Mouse (Mus musculus): ENCODE results near the gene Gm49366. TPM values are rescaled to one million over a fixed set of nuclear protein-coding genes. Genes with fewer than 3 reads are reported as not detected.
"Not testable (repeated sequence)": the region's sequence is repeated elsewhere in the genome, so short reads cannot be mapped to it uniquely, and the experiment has no call there.

The Gm49366 gene
- polyA plus RNA-seq, 1 experiment from 2014 or later, result not detected

DNA sequence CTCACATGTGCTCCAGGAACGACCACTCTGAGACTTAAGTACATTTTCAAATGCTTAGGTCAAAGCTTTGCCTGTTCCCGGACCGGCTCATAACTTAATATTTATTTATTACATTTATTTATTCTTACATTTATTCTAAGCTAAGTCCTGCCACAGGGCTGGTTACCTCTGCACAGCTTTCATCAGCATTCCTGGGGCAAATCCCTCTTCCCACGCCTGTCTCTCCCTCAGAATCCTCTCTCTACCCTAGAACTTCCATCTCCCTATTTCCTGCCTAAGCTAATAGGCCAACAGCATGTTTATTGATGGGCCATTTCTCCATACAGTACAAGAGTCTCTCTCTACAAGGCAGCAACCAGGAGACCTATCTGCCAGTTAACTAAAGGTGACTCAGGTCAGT is 29.0 kb downstream of the Gm49366 start:
- Histone ChIP-seq H3K36me3 (no peaks in the 10 kb centered on the region), H3K9me3 (replicated peaks) (no peaks in the 10 kb centered on the region), H3K27me3 (ENCODE audit: low read depth, poor library complexity, severe bottlenecking) (peaks cover 53% of the 10 kb centered on the region), H3K4me3 (no peak overlapping the region), H3K27ac (no peak overlapping the region), H3K4me1 (peaks cover 3% of the 10 kb centered on the region; the same call in 1 of the 2 replicates)
- WGBS, result 80% methylated on average over 4 of the region's 4 CpGs
- DNase-seq (ENCODE audit: low spot score), result no peak

DNA sequence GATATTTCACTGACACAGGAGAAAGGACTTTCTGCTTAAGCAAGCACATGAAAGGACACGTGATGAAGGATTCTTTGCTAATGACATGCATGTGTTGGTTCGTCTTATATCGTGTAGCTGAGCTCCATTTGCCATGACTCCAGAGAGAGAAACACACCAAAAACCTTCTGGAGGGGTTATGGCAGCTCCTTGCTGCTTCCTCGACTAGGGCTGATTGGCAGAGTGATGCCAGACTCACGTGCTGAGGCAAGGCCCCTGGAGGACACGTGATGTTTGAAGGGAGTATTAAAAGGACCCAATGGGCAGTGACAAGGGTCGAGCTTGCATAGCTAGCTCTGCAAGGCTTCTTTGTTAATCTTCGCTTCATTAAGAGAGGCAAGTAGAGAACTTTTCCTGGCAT is 29.6 kb downstream of the Gm49366 start:
- H3K4me3 ChIP-seq, result no peak overlapping the region
- no peaks in the 10 kb centered on the region for H3K9me3 ChIP-seq (replicated peaks)
- WGBS, result 71% methylated on average over 8 of the region's 8 CpGs

DNA sequence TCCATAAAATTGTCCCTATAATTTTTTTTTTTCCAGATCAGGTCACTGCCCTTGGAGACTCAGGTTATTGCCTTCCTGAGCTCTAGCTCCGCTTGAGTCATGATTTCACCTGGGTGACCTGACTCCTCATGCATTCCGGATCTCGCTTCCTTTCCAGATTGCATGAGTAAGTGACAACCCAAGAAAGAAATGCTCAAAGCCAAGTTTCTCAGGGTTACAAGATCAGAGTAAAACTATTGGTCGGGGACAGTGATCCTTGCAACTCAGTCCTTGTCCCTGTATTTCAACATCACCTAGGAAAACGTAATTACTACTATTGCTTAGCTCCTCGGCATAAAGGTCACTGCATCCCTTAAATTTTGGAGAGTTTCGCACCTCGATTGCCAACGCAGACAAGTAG is 30.3 kb downstream of the Gm49366 start, which contains the start of gene Acot5:
Gene Acot5, plus strand, starts transcription at position 340 of the 400 bp plus-strand sequence.
- H3K4me1 ChIP-seq, result peaks cover 3% of the 10 kb centered on the region; the same call in 1 of the 2 replicates
- H3K4me3 ChIP-seq, result peak within 1 kb of the TSS; percentile 47
- H3K9me3 ChIP-seq (replicated peaks), result no peaks in the 10 kb centered on the region
- 52% methylated on average over 9 of the region's 9 CpGs for WGBS
- no peaks in the 10 kb centered on the region for H3K36me3 ChIP-seq
- H3K27me3 ChIP-seq (ENCODE audit: low read depth, poor library complexity, severe bottlenecking), result peaks cover 53% of the 10 kb centered on the region
- DNase-seq (ENCODE audit: low spot score), result peak; percentile 33
- H3K27ac ChIP-seq, result no peak within 1 kb of the TSS

More for the DNA sequence above, 29.6 kb downstream of the Gm49366 start:
- no peaks in the 10 kb centered on the region for H3K36me3 ChIP-seq
- H3K27me3 ChIP-seq (ENCODE audit: low read depth, poor library complexity, severe bottlenecking), result peaks cover 53% of the 10 kb centered on the region
- H3K4me1 ChIP-seq, result peaks cover 3% of the 10 kb centered on the region; the same call in 1 of the 2 replicates
- H3K27ac ChIP-seq, result no peak overlapping the region
- peak; percentile 30 for DNase-seq (ENCODE audit: low spot score)

DNA sequence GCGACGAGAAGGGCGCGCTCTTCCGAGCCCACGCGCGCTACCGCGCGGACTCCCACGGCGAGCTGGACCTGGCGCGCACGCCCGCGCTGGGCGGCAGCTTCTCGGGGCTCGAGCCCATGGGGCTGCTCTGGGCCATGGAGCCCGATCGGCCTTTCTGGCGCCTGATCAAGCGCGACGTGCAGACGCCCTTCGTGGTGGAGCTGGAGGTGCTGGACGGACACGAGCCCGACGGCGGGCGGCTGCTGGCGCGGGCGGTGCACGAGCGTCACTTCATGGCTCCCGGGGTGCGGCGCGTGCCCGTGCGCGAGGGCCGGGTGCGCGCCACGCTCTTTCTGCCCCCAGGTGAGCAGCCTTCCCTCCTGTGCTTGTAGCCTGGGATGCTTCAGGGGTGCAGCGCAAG is 30.8 kb downstream of the Gm49366 start:
- peak; percentile 42 for DNase-seq (ENCODE audit: low spot score)
- 2% methylated on average over 49 of the region's 52 CpGs for WGBS

DNA sequence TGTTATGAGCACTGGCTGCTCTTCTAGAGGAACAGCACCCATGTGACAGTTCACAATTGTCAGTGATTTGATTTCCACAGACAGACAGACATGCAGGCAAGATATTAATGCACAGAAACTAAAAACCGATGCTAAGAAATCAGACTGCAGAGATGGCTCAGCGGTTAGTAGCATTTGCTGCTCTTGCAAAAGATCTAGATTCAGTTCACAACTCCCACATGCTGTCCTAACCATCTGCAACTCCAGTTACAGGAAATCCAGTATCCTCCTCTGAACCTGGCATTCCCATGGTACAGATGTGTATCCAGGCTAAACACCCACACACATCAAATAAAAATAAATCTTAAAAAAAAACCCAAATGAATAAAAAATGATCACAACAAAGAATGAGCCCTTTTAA is 33.0 kb downstream of the Gm49366 start:
- H3K27ac ChIP-seq, result no peak overlapping the region
- 90% methylated on average over 2 of the region's 2 CpGs for WGBS
- no peak for DNase-seq (ENCODE audit: low spot score)
- peaks cover 3% of the 10 kb centered on the region; the same call in 1 of the 2 replicates for H3K4me1 ChIP-seq
- peaks cover 50% of the 10 kb centered on the region for H3K27me3 ChIP-seq (ENCODE audit: low read depth, poor library complexity, severe bottlenecking)
- H3K9me3 ChIP-seq (replicated peaks), result no peaks in the 10 kb centered on the region
- no peak overlapping the region for H3K4me3 ChIP-seq
- no peaks in the 10 kb centered on the region for H3K36me3 ChIP-seq

More for the DNA sequence above, 30.8 kb downstream of the Gm49366 start:
- not testable (repeated sequence) for H3K4me1 ChIP-seq; H3K36me3 ChIP-seq; H3K27ac ChIP-seq; H3K9me3 ChIP-seq (replicated peaks)
- Histone ChIP-seq H3K4me3 (peak overlapping the region; percentile 47), H3K27me3 (ENCODE audit: low read depth, poor library complexity, severe bottlenecking) (peaks cover 53% of the 10 kb centered on the region)

DNA sequence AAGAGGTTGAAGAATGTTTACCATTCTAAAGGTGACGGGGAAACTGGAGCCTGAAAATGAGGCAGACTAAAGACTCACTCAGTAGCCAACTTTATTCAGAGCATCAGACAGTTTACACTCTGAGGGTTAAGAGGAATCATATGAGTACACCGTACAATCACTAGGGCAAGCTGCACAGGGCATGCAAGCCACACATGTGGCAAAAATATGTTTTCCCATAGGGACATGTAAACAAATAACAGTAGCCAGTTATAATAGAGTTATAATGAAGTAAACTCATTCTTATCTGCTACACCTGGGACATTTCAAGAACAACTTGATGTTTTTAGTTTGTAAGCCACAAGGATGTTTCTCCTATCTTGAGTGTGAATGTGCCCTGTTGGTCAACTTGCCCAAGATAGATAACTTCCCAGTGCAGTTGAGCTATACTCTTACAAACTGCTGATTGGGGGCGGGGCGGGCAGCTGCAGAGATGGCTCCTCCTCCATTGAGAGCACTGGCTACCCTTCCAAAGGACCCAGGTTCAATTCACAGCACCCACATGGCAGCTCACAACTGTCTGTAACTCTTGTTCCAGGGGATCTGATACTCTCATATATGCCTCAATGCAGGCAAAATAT is 38.7 kb downstream of the Gm49366 start:
- Histone ChIP-seq H3K4me3 (no peak overlapping the region), H3K27ac (no peak overlapping the region), H3K4me1 (no peaks in the 10 kb centered on the region), H3K27me3 (ENCODE audit: low read depth, poor library complexity, severe bottlenecking) (no peaks in the 10 kb centered on the region), H3K9me3 (replicated peaks) (no peaks in the 10 kb centered on the region), H3K36me3 (no peaks in the 10 kb centered on the region)
- 90% methylated on average over 4 of the region's 4 CpGs for WGBS
- DNase-seq (ENCODE audit: low spot score), result no peak

DNA sequence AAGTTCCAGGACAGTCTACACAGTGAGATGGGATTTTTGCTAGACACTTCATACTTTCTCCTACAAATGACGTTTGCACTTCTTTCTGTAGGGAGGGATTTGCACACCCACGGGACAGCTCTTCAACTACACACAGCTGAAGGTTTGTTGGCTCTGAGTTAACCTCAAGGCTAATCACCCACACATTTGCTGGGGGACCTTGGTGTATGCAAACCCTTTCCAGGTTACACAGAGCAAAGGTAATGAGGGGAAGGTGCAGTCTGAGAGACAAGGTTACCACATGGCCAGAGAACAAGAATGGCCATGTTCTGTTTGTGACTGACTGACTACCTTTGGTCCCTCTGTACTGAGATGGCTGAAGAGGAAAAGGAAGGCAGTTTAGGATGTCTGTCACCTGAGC is 45.1 kb downstream of the Gm49366 start:
- 85% methylated on average over 2 of the region's 2 CpGs for WGBS
- H3K9me3 ChIP-seq (replicated peaks), result no peaks in the 10 kb centered on the region
- no peak overlapping the region for H3K27ac ChIP-seq

DNA sequence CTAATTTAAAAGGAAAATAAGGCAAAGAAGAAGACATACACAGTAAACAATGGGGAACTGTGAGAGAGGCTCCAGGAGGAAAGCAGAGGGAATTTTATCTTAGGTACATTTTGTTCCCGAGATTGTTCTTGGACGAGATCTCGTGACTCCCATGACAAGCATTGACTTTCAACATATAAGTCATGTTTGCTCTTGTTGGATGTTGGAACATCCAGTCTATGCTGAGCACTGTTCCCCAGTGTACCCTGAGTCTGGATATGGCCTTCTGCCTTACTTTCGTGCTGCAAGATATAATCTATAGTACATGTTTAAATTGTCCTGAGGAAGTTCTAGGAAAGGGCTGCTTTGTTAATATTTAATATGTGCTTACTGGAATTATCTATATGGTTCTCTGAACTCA is 45.8 kb downstream of the Gm49366 start:
- Histone ChIP-seq H3K4me1 (no peaks in the 10 kb centered on the region), H3K36me3 (no peaks in the 10 kb centered on the region), H3K4me3 (no peak overlapping the region), H3K27ac (no peak overlapping the region), H3K9me3 (replicated peaks) (0 out of 2 replicates have a peak, but pooled peaks cover 2% of the 10 kb centered on the region), H3K27me3 (ENCODE audit: low read depth, poor library complexity, severe bottlenecking) (no peaks in the 10 kb centered on the region)
- DNase-seq (ENCODE audit: low spot score), result no peak
- WGBS, result 91% methylated on average over 4 of the region's 4 CpGs

More for the DNA sequence above, 45.1 kb downstream of the Gm49366 start:
- DNase-seq (ENCODE audit: low spot score), result no peak
- H3K36me3 ChIP-seq, result no peaks in the 10 kb centered on the region
- H3K4me3 ChIP-seq, result no peak overlapping the region
- H3K27me3 ChIP-seq (ENCODE audit: low read depth, poor library complexity, severe bottlenecking), result no peaks in the 10 kb centered on the region
- no peaks in the 10 kb centered on the region for H3K4me1 ChIP-seq

DNA sequence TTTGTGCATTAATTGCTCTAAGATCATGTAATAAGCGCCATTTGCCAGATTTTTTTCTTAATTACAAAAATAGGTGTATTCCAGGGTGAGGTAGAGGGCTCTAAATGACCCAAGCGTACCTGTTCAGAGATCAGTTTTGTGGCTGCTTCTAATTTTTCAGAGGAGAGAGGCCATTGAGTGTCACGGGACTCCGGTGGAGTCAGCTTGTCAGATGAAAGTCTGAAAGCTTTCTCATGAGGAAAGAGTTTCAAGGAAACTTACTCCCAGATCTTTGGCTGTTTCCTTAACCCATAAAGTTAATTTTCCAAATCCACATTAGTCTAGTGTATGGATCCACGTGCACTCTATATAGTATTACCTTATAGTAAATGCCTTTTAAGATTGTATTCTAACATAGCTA is 55.9 kb downstream of the Gm49366 start:
- 91% methylated on average over 5 of the region's 5 CpGs for WGBS
- not testable (repeated sequence) for H3K9me3 ChIP-seq (replicated peaks); DNase-seq (ENCODE audit: low spot score); H3K27ac ChIP-seq; H3K36me3 ChIP-seq; H3K4me3 ChIP-seq; H3K27me3 ChIP-seq (ENCODE audit: low read depth, poor library complexity, severe bottlenecking); H3K4me1 ChIP-seq

DNA sequence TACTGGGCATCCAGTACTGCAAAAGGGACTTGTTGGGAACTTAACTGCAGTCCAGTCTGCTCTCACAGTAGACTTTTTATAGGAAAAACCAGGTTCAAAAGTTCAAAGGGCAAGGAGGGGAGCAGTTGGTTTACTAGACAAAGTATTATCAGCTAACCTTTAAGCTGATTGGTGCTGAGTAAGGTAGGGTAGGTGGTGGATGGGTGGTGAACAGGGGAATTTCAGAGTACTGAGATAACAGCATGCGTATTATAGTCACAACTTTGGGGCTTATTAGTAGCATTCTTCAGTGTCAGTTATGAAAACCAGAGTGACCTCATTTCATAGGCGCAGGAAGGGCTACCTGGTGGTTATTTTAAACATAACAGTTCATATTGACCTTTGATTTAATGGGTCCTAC is 60.9 kb downstream of the Gm49366 start:
- H3K4me1 ChIP-seq, result no peaks in the 10 kb centered on the region
- H3K27me3 ChIP-seq (ENCODE audit: low read depth, poor library complexity, severe bottlenecking), result 0 out of 2 replicates have a peak, but pooled peaks cover 6% of the 10 kb centered on the region
- no peaks in the 10 kb centered on the region for H3K9me3 ChIP-seq (replicated peaks)
- no peak for DNase-seq (ENCODE audit: low spot score)
- no peak overlapping the region for H3K4me3 ChIP-seq
- H3K36me3 ChIP-seq, result no peaks in the 10 kb centered on the region
- H3K27ac ChIP-seq, result no peak overlapping the region
- 96% methylated on average over 2 of the region's 2 CpGs for WGBS

DNA sequence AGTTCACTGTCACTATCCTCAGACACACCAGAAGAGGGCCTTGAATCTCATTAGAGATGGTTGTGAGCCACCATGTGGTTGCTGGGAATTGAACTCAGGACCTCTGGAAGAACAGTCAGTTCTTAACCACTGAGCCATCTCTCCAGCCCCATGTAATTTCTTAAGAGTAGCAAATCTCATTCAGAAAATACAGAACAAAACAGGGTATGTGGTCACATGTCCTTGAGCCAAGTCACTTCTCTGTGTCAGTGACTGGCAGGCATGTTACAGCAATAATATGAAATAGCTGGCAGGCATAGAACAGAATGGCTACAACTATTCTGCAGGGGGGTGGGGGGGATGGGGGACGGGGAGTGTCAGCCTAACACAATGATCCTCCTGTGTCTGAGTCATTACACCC is 61.3 kb downstream of the Gm49366 start:
- no peaks in the 10 kb centered on the region for H3K4me1 ChIP-seq
- H3K36me3 ChIP-seq, result no peaks in the 10 kb centered on the region
- 63% methylated on average over 1 of the region's 1 CpGs for WGBS
- H3K27me3 ChIP-seq (ENCODE audit: low read depth, poor library complexity, severe bottlenecking), result 0 out of 2 replicates have a peak, but pooled peaks cover 6% of the 10 kb centered on the region
- H3K9me3 ChIP-seq (replicated peaks), result no peaks in the 10 kb centered on the region
- no peak overlapping the region for H3K27ac ChIP-seq
- no peak for DNase-seq (ENCODE audit: low spot score)
- H3K4me3 ChIP-seq, result peak overlapping the region; percentile 61; the same call in 1 of the 2 replicates

DNA sequence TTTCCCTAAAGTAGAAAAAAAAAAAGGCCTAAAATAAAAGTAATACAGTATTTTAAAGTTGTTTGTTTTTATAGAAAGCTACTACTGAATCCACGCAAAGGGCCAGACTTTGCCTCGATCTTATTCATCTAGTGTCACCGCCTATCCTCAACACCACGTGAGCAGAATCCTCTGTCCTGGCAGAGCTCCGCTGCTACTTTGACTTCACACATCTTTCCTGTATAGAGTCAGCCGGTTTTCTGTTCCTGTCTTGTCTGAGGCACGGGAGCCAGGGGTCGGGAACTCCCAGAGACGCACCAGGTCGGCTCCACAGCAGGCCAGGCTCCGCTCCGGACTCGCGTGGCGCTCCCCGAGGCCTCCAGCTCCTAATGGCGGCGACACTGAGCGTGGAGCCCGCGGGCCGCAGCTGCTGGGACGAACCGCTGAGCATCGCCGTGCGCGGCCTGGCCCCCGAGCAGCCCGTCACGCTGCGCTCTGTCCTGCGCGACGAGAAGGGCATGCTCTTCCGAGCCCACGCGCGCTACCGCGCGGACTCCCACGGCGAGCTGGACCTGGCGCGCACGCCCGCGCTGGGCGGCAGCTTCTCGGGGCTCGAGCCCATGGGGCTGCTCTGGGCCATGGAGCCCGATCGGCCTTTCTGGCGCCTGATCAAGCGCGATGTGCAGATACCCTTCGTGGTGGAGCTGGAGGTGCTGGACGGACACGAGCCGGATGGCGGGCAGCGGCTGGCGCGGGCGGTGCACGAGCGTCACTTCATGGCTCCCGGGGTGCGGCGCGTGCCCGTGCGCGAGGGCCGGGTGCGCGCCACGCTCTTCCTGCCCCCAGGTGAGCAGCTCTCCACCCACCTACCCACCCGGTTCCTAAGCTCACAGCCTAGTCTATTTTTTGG is 62.1 kb downstream of the Gm49366 start, which contains the start of gene Acot6:
Gene Acot6, plus strand, starts transcription at position 51 of the 889 bp plus-strand sequence.
- H3K4me1 ChIP-seq; H3K9me3 ChIP-seq (replicated peaks); H3K27me3 ChIP-seq (ENCODE audit: low read depth, poor library complexity, severe bottlenecking); H3K36me3 ChIP-seq: not testable (repeated sequence)
- WGBS, result 1% methylated on average over 80 of the region's 80 CpGs
- peak; percentile 68 for DNase-seq (ENCODE audit: low spot score)
- peak within 1 kb of the TSS; percentile 61 for H3K4me3 ChIP-seq
- peak within 1 kb of the TSS; percentile 79 for H3K27ac ChIP-seq

DNA sequence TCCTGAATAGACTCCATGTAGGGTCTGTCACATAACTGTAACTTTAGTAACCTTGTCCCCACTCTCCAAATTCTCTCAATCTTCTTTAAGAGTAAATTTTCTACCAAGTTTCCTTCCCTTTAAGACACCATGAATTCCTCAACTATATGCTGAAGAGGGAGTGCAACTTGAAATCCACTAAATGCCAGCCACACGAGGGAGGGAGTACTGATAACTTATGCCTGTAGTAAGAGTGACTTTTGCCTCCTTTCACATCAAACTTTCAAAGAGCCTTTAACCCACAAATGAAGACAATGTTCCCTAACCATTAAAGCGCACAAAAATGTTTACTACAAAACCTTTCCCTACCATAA is 62.7 kb downstream of the Gm49366 start:
- no peak overlapping the region for H3K27ac ChIP-seq
- no peaks in the 10 kb centered on the region for H3K9me3 ChIP-seq (replicated peaks)

More for the DNA sequence above, 62.7 kb downstream of the Gm49366 start:
- Histone ChIP-seq H3K4me3 (peak overlapping the region; percentile 61), H3K4me1 (no peaks in the 10 kb centered on the region), H3K27me3 (ENCODE audit: low read depth, poor library complexity, severe bottlenecking) (0 out of 2 replicates have a peak, but pooled peaks cover 6% of the 10 kb centered on the region), H3K36me3 (no peaks in the 10 kb centered on the region)
- no peak for DNase-seq (ENCODE audit: low spot score)
- WGBS, result 56% methylated on average over 2 of the region's 2 CpGs

All from limb, embryonic 10.5 days (tissue).